Mouse (Mus musculus) hindbrain, embryonic 15.5 days (tissue): ENCODE measurements around the gene Fbxw8. TPM values are rescaled to one million over a fixed set of nuclear protein-coding genes. Genes with fewer than 3 reads are reported as not detected.

Experiments used
- ATAC-seq: fragments of 200-750 bp; cut with Nextera tagmentation; 2 replicates; pipeline ENCODE4 v1.8.0; 2017; ENCODE audit warnings: low read depth, moderate number of reproducible peaks, moderate TSS enrichment; ENCODE audit not compliant: low FRiP score
- H3K27ac ChIP-seq: fragments of 300-500 bp; sonication (generic); replicated peaks from 2 replicates; pipeline ENCODE4 v1.5.1; 2015; ENCODE audit warnings: mild to moderate bottlenecking, inconsistent platforms
- H3K27me3 ChIP-seq: fragments of 300-500 bp; sonication (generic); 2 replicates; pipeline ENCODE4 v1.6.1; 2015; ENCODE audit warnings: control low read depth, inconsistent platforms
- H3K36me3 ChIP-seq: fragments of 300-500 bp; sonication (generic); 2 replicates; pipeline ENCODE4 v1.6.1; 2015; ENCODE audit warnings: control low read depth, inconsistent platforms
- H3K4me1 ChIP-seq: fragments of 300-500 bp; sonication (generic); replicated peaks from 2 replicates; pipeline ENCODE4 v1.6.1; 2015; ENCODE audit warnings: control low read depth, inconsistent platforms
- H3K4me2 ChIP-seq: fragments of 300-500 bp; sonication (generic); 2 replicates; pipeline ENCODE4 v1.6.1; 2015; ENCODE audit warnings: moderate library complexity, mild to moderate bottlenecking, inconsistent platforms
- H3K4me3 ChIP-seq: fragments of 300-500 bp; sonication (generic); 2 replicates; pipeline ENCODE4 v1.5.1; 2015; ENCODE audit warnings: mild to moderate bottlenecking, inconsistent platforms
- H3K9ac ChIP-seq: fragments of 300-500 bp; sonication (generic); 2 replicates; pipeline ENCODE4 v1.6.1; 2015; ENCODE audit warnings: inconsistent platforms
- H3K9me3 ChIP-seq: fragments of 300-500 bp; sonication (generic); 2 replicates; pipeline ENCODE4 v1.6.1; 2016; ENCODE audit warnings: control low read depth, inconsistent platforms
- WGBS: fragments of 180-500 bp; shearing (Covaris S2); methylation state at CpG from one replicate; pipeline ENCODE4 v1.1.7; 2015; 5-methylcytosine and 5-hydroxymethylcytosine counted together
- polyA plus RNA-seq: library from polyadenylated mRNA; unstranded; fragments of >200 nt; fragmentation: Nextera tagmentation; extraction: Ambion mirVana; gene quantifications from 2 replicates; pipeline ENCODE4 v1.2.1, GENCODE M21; 2015

Fbxw8 gene
- polyA plus RNA-seq, 1 experiment from 2014 or later = 21.1 TPM

DNA sequence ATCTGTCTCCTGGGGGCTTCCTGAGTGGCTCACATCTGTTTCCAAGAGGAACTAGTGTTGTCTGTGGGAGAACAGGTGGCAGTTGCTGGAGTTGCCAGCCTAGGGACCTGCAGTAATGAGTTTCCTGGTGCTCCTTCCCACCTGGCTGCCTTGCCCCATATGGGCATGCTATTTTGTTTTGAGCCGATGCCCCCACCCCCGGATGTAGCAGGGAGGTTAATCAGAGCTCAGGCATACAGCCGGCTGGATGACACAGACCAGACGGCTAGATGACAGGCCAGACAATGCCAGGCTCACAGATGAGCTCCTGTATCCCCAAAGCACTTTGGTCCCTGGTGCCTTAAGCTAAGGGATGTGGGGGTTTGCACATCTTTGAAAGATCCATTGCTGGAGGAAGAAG lies 121.9 kb downstream of the Fbxw8 start:
- Histone ChIP-seq H3K27ac (no peak overlapping the region), H3K36me3 (no peaks in the 10 kb centered on the region), H3K4me3 (no peak overlapping the region), H3K9me3 (no peaks in the 10 kb centered on the region), H3K27me3 (peaks cover 24% of the 10 kb centered on the region), H3K9ac (no peak overlapping the region), H3K4me2 (no peak overlapping the region), H3K4me1 (peaks cover 27% of the 10 kb centered on the region)
- ATAC-seq = no peak
- WGBS = 51% methylated on average over 4 of the region's 4 CpGs

GRCm38 (mm10) chr5:118031508-118031907 lies 123.8 kb downstream of the Fbxw8 start:
- H3K9me3 ChIP-seq = no peaks in the 10 kb centered on the region
- peaks cover 42% of the 10 kb centered on the region for H3K27me3 ChIP-seq
- H3K4me1 ChIP-seq = peaks cover 32% of the 10 kb centered on the region
- 37% methylated on average over 4 of the region's 4 CpGs for WGBS
- H3K4me3 ChIP-seq = no peak overlapping the region
- no peak overlapping the region for H3K9ac ChIP-seq
- no peak overlapping the region for H3K27ac ChIP-seq
- ATAC-seq = no peak
- no peaks in the 10 kb centered on the region for H3K36me3 ChIP-seq
- no peak overlapping the region for H3K4me2 ChIP-seq

GRCm38 (mm10) chr5:118031059-118031458 lies 124.2 kb downstream of the Fbxw8 start:
- peaks cover 45% of the 10 kb centered on the region for H3K27me3 ChIP-seq
- H3K4me2 ChIP-seq = no peak overlapping the region
- no peaks in the 10 kb centered on the region for H3K36me3 ChIP-seq
- H3K27ac ChIP-seq = no peak overlapping the region
- H3K4me3 ChIP-seq = no peak overlapping the region
- peaks cover 35% of the 10 kb centered on the region for H3K4me1 ChIP-seq
- no peak for ATAC-seq
- no peaks in the 10 kb centered on the region for H3K9me3 ChIP-seq
- 62% methylated on average over 4 of the region's 5 CpGs for WGBS
- no peak overlapping the region for H3K9ac ChIP-seq

GRCm38 (mm10) chr5:118030022-118030675 lies 125.1 kb downstream of the Fbxw8 start:
- Histone ChIP-seq H3K4me1 (peaks cover 35% of the 10 kb centered on the region), H3K9me3 (no peaks in the 10 kb centered on the region), H3K36me3 (no peaks in the 10 kb centered on the region), H3K27me3 (peaks cover 52% of the 10 kb centered on the region), H3K4me2 (no peak overlapping the region), H3K27ac (no peak overlapping the region), H3K4me3 (no peak overlapping the region), H3K9ac (no peak overlapping the region)
- WGBS = 89% methylated on average over 9 of the region's 9 CpGs
- ATAC-seq = no peak

DNA sequence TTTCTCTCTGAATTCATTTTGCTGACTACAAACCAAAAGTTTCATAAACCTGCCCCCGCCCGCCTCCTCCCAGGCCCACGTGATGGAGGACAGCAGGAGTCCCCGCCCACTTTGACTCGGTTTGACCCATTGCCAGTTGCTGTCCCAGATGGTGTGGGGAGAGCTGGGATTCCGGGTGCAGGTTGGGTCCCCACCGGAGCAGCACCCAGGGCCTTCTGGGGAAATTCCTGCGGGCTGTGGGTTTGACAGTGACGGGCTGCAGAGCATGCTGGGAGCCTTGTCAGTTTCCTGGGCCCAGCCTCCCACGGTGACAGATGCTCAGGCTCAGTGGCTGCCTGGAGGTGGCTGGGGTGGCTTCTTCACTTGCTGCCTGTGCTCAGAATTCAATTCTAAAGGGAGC lies 125.8 kb downstream of the Fbxw8 start:
- Histone ChIP-seq H3K4me2 (peak overlapping the region; percentile 99), H3K4me3 (peak overlapping the region; percentile 64), H3K27me3 (peaks cover 52% of the 10 kb centered on the region), H3K9ac (no peak overlapping the region), H3K9me3 (no peaks in the 10 kb centered on the region), H3K36me3 (no peaks in the 10 kb centered on the region), H3K27ac (no peak overlapping the region), H3K4me1 (peaks cover 35% of the 10 kb centered on the region)
- no peak for ATAC-seq
- 2% methylated on average over 10 of the region's 10 CpGs for whole genome bisulfite sequencing

DNA sequence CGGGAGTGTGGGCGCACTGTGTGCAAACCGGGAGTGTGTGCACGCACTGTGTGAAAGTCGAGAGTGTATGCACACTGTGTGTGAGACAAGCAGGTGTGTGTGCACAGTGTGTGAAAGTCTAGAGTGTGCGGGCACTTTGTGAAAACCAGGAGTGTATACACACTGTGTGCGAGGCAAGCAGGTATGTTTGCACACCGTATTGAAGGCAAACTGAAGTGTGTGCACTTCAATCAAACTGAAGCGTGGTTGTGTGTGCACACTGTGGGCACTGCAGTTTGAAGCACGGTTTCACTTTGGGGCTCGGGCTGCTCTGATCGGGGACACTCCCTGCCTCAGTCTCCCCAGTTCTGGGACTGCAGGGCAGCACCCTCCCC lies 126.2 kb downstream of the Fbxw8 start:
- Histone ChIP-seq H3K9me3 (no peaks in the 10 kb centered on the region), H3K4me2 (peak overlapping the region; percentile 99), H3K4me1 (peaks cover 35% of the 10 kb centered on the region), H3K27me3 (peaks cover 52% of the 10 kb centered on the region), H3K36me3 (no peaks in the 10 kb centered on the region), H3K4me3 (peak overlapping the region; percentile 64), H3K9ac (no peak overlapping the region), H3K27ac (no peak overlapping the region)
- 0 out of 2 replicates have a peak, but pooled peaks have one; percentile 4 for ATAC-seq
- WGBS = 6% methylated on average over 12 of the region's 12 CpGs

DNA sequence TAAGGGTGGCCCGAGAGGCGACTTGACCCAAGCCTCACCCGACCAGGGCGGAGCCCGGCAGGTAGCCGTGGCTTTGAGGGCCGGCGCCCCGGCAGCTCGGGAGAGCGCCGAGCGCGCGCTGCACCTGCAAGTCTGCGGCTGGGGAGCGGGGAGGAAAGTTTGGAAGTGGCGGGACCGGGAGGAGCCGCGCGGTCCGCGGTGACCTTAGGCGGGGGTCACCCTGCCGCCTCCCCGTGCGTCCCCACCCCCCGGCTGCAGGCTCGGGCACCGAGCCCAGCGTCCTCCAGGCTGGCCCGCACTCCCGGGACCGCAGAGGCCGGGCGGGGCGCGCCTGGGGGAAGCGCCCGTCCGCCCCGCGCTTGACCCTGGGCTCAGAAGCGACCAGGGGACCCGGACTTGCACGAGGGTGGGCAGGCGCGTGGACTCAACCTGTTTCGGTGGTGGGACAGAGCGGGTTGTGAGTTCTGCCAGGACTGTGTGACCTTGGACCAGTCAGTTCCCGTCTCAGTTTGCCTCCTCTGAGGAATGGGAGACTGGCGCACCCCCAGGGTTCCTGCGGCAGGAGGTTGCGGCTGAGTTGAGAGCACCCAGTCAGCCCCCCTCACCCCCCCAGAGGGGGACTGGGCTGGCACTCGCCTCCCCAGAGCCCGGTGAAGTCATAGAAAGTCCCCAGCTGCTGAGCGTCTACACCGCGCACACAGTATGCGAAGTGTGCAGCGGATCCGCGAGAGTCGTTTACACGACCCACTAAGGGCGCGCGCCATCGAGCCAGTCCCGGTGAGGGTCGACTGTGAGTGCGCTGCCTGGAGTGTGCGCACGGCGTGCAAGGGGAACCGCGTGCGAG lies 126.9 kb downstream of the Fbxw8 start:
- Histone ChIP-seq H3K36me3 (no peaks in the 10 kb centered on the region), H3K9me3 (no peaks in the 10 kb centered on the region), H3K4me2 (peak overlapping the region; percentile 99), H3K27me3 (peaks cover 52% of the 10 kb centered on the region), H3K9ac (peak overlapping the region; percentile 51), H3K4me3 (peak overlapping the region; percentile 64), H3K4me1 (peaks cover 35% of the 10 kb centered on the region), H3K27ac (no peak overlapping the region)
- WGBS = 2% methylated on average over 72 of the region's 79 CpGs
- peak; percentile 29; the same call in 1 of the 2 replicates for ATAC-seq

- H3K9ac ChIP-seq = peak within 1 kb of the TSS; percentile 51
- 0 out of 2 replicates have a peak, but pooled peaks have one; percentile 13 for ATAC-seq
- no peak within 1 kb of the TSS for H3K27ac ChIP-seq
- peak within 1 kb of the TSS; percentile 99 for H3K4me2 ChIP-seq
- peak within 1 kb of the TSS; percentile 64 for H3K4me3 ChIP-seq
- no peaks in the 10 kb centered on the region for H3K9me3 ChIP-seq
- under 1% methylated on average over 52 of the region's 63 CpGs for WGBS
- no peaks in the 10 kb centered on the region for H3K36me3 ChIP-seq
- peaks cover 35% of the 10 kb centered on the region for H3K4me1 ChIP-seq
- H3K27me3 ChIP-seq = peaks cover 52% of the 10 kb centered on the region
These were observed 127.5 kb downstream of the Fbxw8 start, which contains the start of gene Tesc for GRCm38 (mm10) chr5:118027698-118028190. Tesc (plus strand) TSS chr5:118027743.

DNA sequence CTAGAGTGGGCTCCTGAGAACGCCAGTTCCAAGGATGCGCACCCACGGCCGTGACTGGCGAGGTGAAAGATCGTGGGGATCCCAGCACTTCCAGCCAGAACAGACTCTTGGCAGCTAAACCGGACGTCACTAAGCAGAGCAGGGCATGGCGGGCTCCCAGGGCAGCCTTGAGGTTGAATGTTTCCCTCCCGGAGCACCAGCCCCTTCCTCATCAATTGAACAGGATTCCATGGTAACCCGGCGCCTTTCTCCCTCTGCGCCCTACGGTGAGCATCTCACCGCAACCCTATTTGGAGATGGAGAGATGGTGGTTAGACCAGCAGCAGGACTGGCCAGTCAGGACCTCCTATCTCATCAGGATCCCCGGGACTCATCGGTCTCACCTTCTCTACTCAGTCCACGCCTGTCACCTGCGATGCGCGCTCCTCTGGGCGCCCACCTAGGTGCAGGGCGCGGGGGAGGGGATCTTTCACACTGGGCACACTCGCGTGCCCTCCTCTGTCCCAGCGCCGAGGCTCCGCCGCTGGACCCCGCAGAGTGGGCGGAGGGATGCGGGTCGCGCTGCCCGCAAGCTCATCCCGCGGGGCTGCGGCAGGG lies 128.1 kb downstream of the Fbxw8 start:
- Histone ChIP-seq H3K27me3 (peaks cover 52% of the 10 kb centered on the region), H3K9ac (peak overlapping the region; percentile 51), H3K4me2 (peak overlapping the region; percentile 99), H3K4me1 (peaks cover 35% of the 10 kb centered on the region), H3K27ac (no peak overlapping the region), H3K4me3 (peak overlapping the region; percentile 64), H3K9me3 (no peaks in the 10 kb centered on the region), H3K36me3 (no peaks in the 10 kb centered on the region)
- 0 out of 2 replicates have a peak, but pooled peaks have one; percentile 7 for ATAC-seq
- under 1% methylated on average over 39 of the region's 39 CpGs for WGBS

- Histone ChIP-seq H3K4me1 (peaks cover 35% of the 10 kb centered on the region), H3K4me2 (peak overlapping the region; percentile 12), H3K9me3 (no peaks in the 10 kb centered on the region), H3K27me3 (peaks cover 52% of the 10 kb centered on the region), H3K27ac (no peak overlapping the region), H3K4me3 (no peak overlapping the region), H3K9ac (no peak overlapping the region), H3K36me3 (no peaks in the 10 kb centered on the region)
- ATAC-seq = no peak
- 4% methylated on average over 13 of the region's 13 CpGs for WGBS
These were observed 128.9 kb downstream of the Fbxw8 start for GRCm38 (mm10) chr5:118026343-118026742.

DNA sequence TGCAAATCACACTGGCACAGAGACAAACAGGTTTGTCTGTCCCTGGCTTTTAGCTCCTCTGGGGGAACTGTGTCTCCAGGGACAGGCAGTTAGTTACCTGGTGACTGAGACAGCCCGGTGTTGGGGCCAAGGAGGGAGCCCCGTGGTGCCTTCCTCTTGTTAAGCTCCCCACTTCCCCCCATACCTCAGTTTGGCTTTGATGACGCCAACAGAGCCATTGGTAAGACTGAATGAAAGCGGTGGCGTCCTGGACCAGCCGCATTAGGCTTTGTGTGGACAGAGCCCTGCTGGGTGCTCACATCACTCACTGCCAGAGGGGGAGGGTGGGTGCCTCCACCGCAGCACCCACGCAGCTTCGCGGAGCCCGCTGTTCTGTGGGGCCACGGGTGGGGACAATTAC lies 129.4 kb downstream of the Fbxw8 start:
- H3K9ac ChIP-seq = no peak overlapping the region
- no peaks in the 10 kb centered on the region for H3K9me3 ChIP-seq
- no peak overlapping the region for H3K27ac ChIP-seq
- H3K4me1 ChIP-seq = peaks cover 35% of the 10 kb centered on the region
- ATAC-seq = no peak
- H3K4me3 ChIP-seq = no peak overlapping the region
- peak overlapping the region; percentile 12; the same call in 1 of the 2 replicates for H3K4me2 ChIP-seq
- whole genome bisulfite sequencing = 5% methylated on average over 12 of the region's 12 CpGs
- H3K36me3 ChIP-seq = no peaks in the 10 kb centered on the region
- H3K27me3 ChIP-seq = peaks cover 52% of the 10 kb centered on the region

GRCm38 (mm10) chr5:118023053-118023452 lies 132.2 kb downstream of the Fbxw8 start:
- no peaks in the 10 kb centered on the region for H3K9me3 ChIP-seq
- no peak overlapping the region for H3K27ac ChIP-seq
- H3K4me2 ChIP-seq = no peak overlapping the region
- no peak overlapping the region for H3K4me3 ChIP-seq
- no peak overlapping the region for H3K9ac ChIP-seq
- H3K27me3 ChIP-seq = peaks cover 26% of the 10 kb centered on the region
- WGBS = 79% methylated on average over 3 of the region's 3 CpGs
- H3K36me3 ChIP-seq = no peaks in the 10 kb centered on the region
- no peak for ATAC-seq
- H3K4me1 ChIP-seq = peaks cover 18% of the 10 kb centered on the region
